Mouse (Mus musculus) heart, embryonic 15.5 days (tissue): Measurements from ENCODE around the gene Tada3. TPM values are rescaled to one million over a fixed set of nuclear protein-coding genes. Genes with fewer than 3 reads are reported as not detected.

Experiments
- ATAC-seq: fragments of 200-750 bp; cut with Nextera tagmentation; replicated peaks from 2 replicates; pipeline ENCODE4 v1.8.0; 2017; ENCODE audit warnings: low read depth, moderate TSS enrichment; ENCODE audit not compliant: insufficient number of reproducible peaks, insufficient read depth, low FRiP score
- H3K27ac ChIP-seq: fragments of 300-500 bp; sonication (generic); 2 replicates; pipeline ENCODE4 v1.5.1; 2015; ENCODE audit warnings: mild to moderate bottlenecking, inconsistent platforms
- H3K27me3 ChIP-seq: fragments of 300-500 bp; sonication (generic); 2 replicates; pipeline ENCODE4 v1.6.1; 2015; ENCODE audit warnings: inconsistent platforms
- H3K36me3 ChIP-seq: fragments of 300-500 bp; sonication (generic); 2 replicates; pipeline ENCODE4 v1.6.1; 2015; ENCODE audit warnings: mild to moderate bottlenecking, inconsistent platforms
- H3K4me1 ChIP-seq: fragments of 300-500 bp; sonication (generic); replicated peaks from 2 replicates; pipeline ENCODE4 v1.6.1; 2015; ENCODE audit warnings: inconsistent platforms
- H3K4me2 ChIP-seq: fragments of 300-500 bp; sonication (generic); 2 replicates; pipeline ENCODE4 v1.6.1; 2015; ENCODE audit warnings: inconsistent platforms, mild to moderate bottlenecking, moderate library complexity
- H3K4me3 ChIP-seq: fragments of 300-500 bp; sonication (generic); 2 replicates; pipeline ENCODE4 v1.5.1; 2015; ENCODE audit warnings: mild to moderate bottlenecking, inconsistent platforms
- H3K9ac ChIP-seq: fragments of 300-500 bp; sonication (generic); 2 replicates; pipeline ENCODE4 v1.6.1; 2015; ENCODE audit warnings: mild to moderate bottlenecking, inconsistent platforms
- H3K9me3 ChIP-seq: fragments of 300-500 bp; sonication (generic); replicated peaks from 2 replicates; pipeline ENCODE4 v1.6.1; 2016; ENCODE audit warnings: inconsistent platforms
- WGBS: fragments of 180-500 bp; shearing (Covaris S2); methylation state at CpG from one replicate; pipeline ENCODE4 v1.1.7; 2015; ENCODE audit warnings: mixed read lengths; 5-methylcytosine and 5-hydroxymethylcytosine counted together
- polyA plus RNA-seq: library from polyadenylated mRNA; unstranded; fragments of >200 nt; fragmentation: Nextera tagmentation; extraction: Ambion mirVana; gene quantifications from 2 replicates; pipeline ENCODE4 v1.2.1, GENCODE M21; 2015

Gene Tada3
- polyA plus RNA-seq, 1 experiment from 2014 or later, result 36.1 TPM

- H3K27ac ChIP-seq, result no peak overlapping the region
- no peak overlapping the region for H3K4me2 ChIP-seq
- no peak for ATAC-seq
- no peaks in the 10 kb centered on the region for H3K9me3 ChIP-seq
- no peak overlapping the region for H3K9ac ChIP-seq
- no peak overlapping the region for H3K4me3 ChIP-seq
- H3K4me1 ChIP-seq, result no peaks in the 10 kb centered on the region
- no peaks in the 10 kb centered on the region for H3K36me3 ChIP-seq
- whole genome bisulfite sequencing, result 73% methylated on average over 12 of the region's 12 CpGs
- no peaks in the 10 kb centered on the region for H3K27me3 ChIP-seq
These were observed 27.2 kb upstream of the Tada3 start for GRCm38 (mm10) chr6:113404649-113405448.

GRCm38 (mm10) chr6:113402094-113402493 lies 24.4 kb upstream of the Tada3 start:
- H3K9ac ChIP-seq, result no peak overlapping the region
- H3K4me1 ChIP-seq, result no peaks in the 10 kb centered on the region
- H3K27ac ChIP-seq, result no peak overlapping the region
- H3K4me3 ChIP-seq, result no peak overlapping the region
- 81% methylated on average over 13 of the region's 13 CpGs for WGBS
- H3K36me3 ChIP-seq, result no peaks in the 10 kb centered on the region
- H3K27me3 ChIP-seq, result no peaks in the 10 kb centered on the region
- H3K9me3 ChIP-seq, result no peaks in the 10 kb centered on the region
- no peak overlapping the region for H3K4me2 ChIP-seq
- no peak for ATAC-seq

GRCm38 (mm10) chr6:113396270-113397030 lies 18.8 kb upstream of the Tada3 start:
- no peaks in the 10 kb centered on the region for H3K36me3 ChIP-seq
- peaks cover 15% of the 10 kb centered on the region for H3K4me1 ChIP-seq
- 82% methylated on average over 10 of the region's 10 CpGs for WGBS
- H3K27me3 ChIP-seq, result no peaks in the 10 kb centered on the region
- H3K9ac ChIP-seq, result no peak overlapping the region
- ATAC-seq, result no peak
- no peak overlapping the region for H3K4me3 ChIP-seq
- H3K4me2 ChIP-seq, result no peak overlapping the region
- H3K27ac ChIP-seq, result no peak overlapping the region
- no peaks in the 10 kb centered on the region for H3K9me3 ChIP-seq

GRCm38 (mm10) chr6:113395501-113395900 lies 17.8 kb upstream of the Tada3 start:
- no peak overlapping the region for H3K9ac ChIP-seq
- H3K36me3 ChIP-seq, result peaks cover 1% of the 10 kb centered on the region; the same call in 1 of the 2 replicates
- H3K4me1 ChIP-seq, result peaks cover 15% of the 10 kb centered on the region
- 95% methylated on average over 6 of the region's 6 CpGs for WGBS
- no peak overlapping the region for H3K4me3 ChIP-seq
- H3K27me3 ChIP-seq, result no peaks in the 10 kb centered on the region
- no peaks in the 10 kb centered on the region for H3K9me3 ChIP-seq
- H3K4me2 ChIP-seq, result no peak overlapping the region
- ATAC-seq, result no peak
- no peak overlapping the region for H3K27ac ChIP-seq

GRCm38 (mm10) chr6:113394811-113395210 lies 17.1 kb upstream of the Tada3 start:
- Histone ChIP-seq H3K36me3 (peaks cover 8% of the 10 kb centered on the region), H3K27me3 (no peaks in the 10 kb centered on the region), H3K4me1 (peaks cover 15% of the 10 kb centered on the region), H3K4me3 (no peak overlapping the region), H3K4me2 (no peak overlapping the region), H3K9ac (no peak overlapping the region), H3K27ac (no peak overlapping the region), H3K9me3 (no peaks in the 10 kb centered on the region)
- ATAC-seq, result no peak
- 91% methylated on average over 11 of the region's 11 CpGs for WGBS

- H3K27ac ChIP-seq, result no peak overlapping the region
- H3K4me2 ChIP-seq, result no peak overlapping the region
- H3K9me3 ChIP-seq, result no peaks in the 10 kb centered on the region
- no peak for ATAC-seq
- H3K4me1 ChIP-seq, result peaks cover 15% of the 10 kb centered on the region
- no peak overlapping the region for H3K4me3 ChIP-seq
- WGBS, result 77% methylated on average over 6 of the region's 6 CpGs
- H3K27me3 ChIP-seq, result no peaks in the 10 kb centered on the region
- no peak overlapping the region for H3K9ac ChIP-seq
- peaks cover 16% of the 10 kb centered on the region for H3K36me3 ChIP-seq
These were observed 16.3 kb upstream of the Tada3 start for GRCm38 (mm10) chr6:113393951-113394350.

- no peak overlapping the region for H3K27ac ChIP-seq
- peak; percentile 79 for ATAC-seq
- peak overlapping the region; percentile 55 for H3K9ac ChIP-seq
- H3K27me3 ChIP-seq, result no peaks in the 10 kb centered on the region
- peak overlapping the region; percentile 88 for H3K4me2 ChIP-seq
- no peaks in the 10 kb centered on the region for H3K9me3 ChIP-seq
- H3K4me1 ChIP-seq, result peaks cover 15% of the 10 kb centered on the region
- peaks cover 30% of the 10 kb centered on the region for H3K36me3 ChIP-seq
- 4% methylated on average over 51 of the region's 51 CpGs for WGBS
- H3K4me3 ChIP-seq, result peak overlapping the region; percentile 55
These were observed 14.8 kb upstream of the Tada3 start for GRCm38 (mm10) chr6:113392387-113393071.

GRCm38 (mm10) chr6:113392015-113392386 lies 14.3 kb upstream of the Tada3 start:
- Histone ChIP-seq H3K4me1 (peaks cover 15% of the 10 kb centered on the region), H3K36me3 (peaks cover 35% of the 10 kb centered on the region), H3K9me3 (no peaks in the 10 kb centered on the region), H3K9ac (peak overlapping the region; percentile 55), H3K27ac (no peak overlapping the region), H3K27me3 (no peaks in the 10 kb centered on the region), H3K4me2 (peak overlapping the region; percentile 88), H3K4me3 (peak overlapping the region; percentile 55)
- ATAC-seq, result no peak
- 23% methylated on average over 10 of the region's 10 CpGs for WGBS

- Histone ChIP-seq H3K4me2 (no peak overlapping the region), H3K27me3 (no peaks in the 10 kb centered on the region), H3K36me3 (peaks cover 48% of the 10 kb centered on the region), H3K4me1 (peaks cover 15% of the 10 kb centered on the region), H3K9ac (no peak overlapping the region), H3K9me3 (no peaks in the 10 kb centered on the region), H3K27ac (no peak overlapping the region), H3K4me3 (no peak overlapping the region)
- ATAC-seq, result no peak
- 84% methylated on average over 3 of the region's 3 CpGs for WGBS
These were observed 13.0 kb upstream of the Tada3 start for GRCm38 (mm10) chr6:113390715-113391114.

- H3K4me1 ChIP-seq, result peaks cover 15% of the 10 kb centered on the region
- WGBS, result 73% methylated on average over 8 of the region's 8 CpGs
- no peak within 1 kb of the TSS for H3K4me3 ChIP-seq
- H3K27me3 ChIP-seq, result no peaks in the 10 kb centered on the region
- H3K9me3 ChIP-seq, result no peaks in the 10 kb centered on the region
- no peak within 1 kb of the TSS for H3K4me2 ChIP-seq
- no peak within 1 kb of the TSS for H3K9ac ChIP-seq
- no peak within 1 kb of the TSS for H3K27ac ChIP-seq
- peaks cover 65% of the 10 kb centered on the region for H3K36me3 ChIP-seq
- no peak for ATAC-seq
These were observed 11.3 kb upstream of the Tada3 start, which contains the start of gene Ttll3 for GRCm38 (mm10) chr6:113388960-113389359. Gene Ttll3, plus strand, starts transcription at chr6:113389260.

- Histone ChIP-seq H3K27me3 (no peaks in the 10 kb centered on the region), H3K4me3 (no peak overlapping the region), H3K9me3 (no peaks in the 10 kb centered on the region), H3K4me1 (no peaks in the 10 kb centered on the region; the same call in 1 of the 2 replicates), H3K27ac (no peak overlapping the region), H3K4me2 (no peak overlapping the region), H3K9ac (no peak overlapping the region), H3K36me3 (peaks cover 93% of the 10 kb centered on the region)
- ATAC-seq, result no peak
- WGBS, result 85% methylated on average over 3 of the region's 3 CpGs
These were observed 8.3 kb upstream of the Tada3 start for GRCm38 (mm10) chr6:113386025-113386424.
